Mouse (Mus musculus) neural tube, embryonic 14.5 days (tissue): ENCODE measurements around the gene Ms4a6d. TPM values are rescaled to one million over a fixed set of nuclear protein-coding genes. Genes with fewer than 3 reads are reported as not detected.
A peak's percentile ranks its signal among the peaks of the same experiment; 100 is the strongest.

Source experiments
- ATAC-seq: fragments of 200-750 bp; cut with Nextera tagmentation; 2 replicates; pipeline ENCODE4 v1.8.0; 2017; ENCODE audit warnings: low read depth, mild to moderate bottlenecking, moderate TSS enrichment, moderate library complexity
- H3K27ac ChIP-seq: fragments of 300-500 bp; sonication (generic); 2 replicates; pipeline ENCODE4 v1.5.1; 2014; ENCODE audit warnings: low read depth, mild to moderate bottlenecking, control low read depth, low read length, moderate library complexity, mixed read lengths
- H3K27me3 ChIP-seq: fragments of 300-500 bp; sonication (generic); 2 replicates; pipeline ENCODE4 v1.6.1; 2014; ENCODE audit warnings: low read length; ENCODE audit not compliant: control insufficient read depth, insufficient read depth
- H3K36me3 ChIP-seq: fragments of 300-500 bp; sonication (generic); 2 replicates; pipeline ENCODE4 v1.6.1; 2014; ENCODE audit warnings: low read length, mixed read lengths; ENCODE audit not compliant: control insufficient read depth, insufficient read depth
- H3K4me1 ChIP-seq: fragments of 300-500 bp; sonication (generic); 2 replicates; pipeline ENCODE4 v1.6.1; 2014; ENCODE audit warnings: low read length; ENCODE audit not compliant: control insufficient read depth, insufficient read depth
- H3K4me2 ChIP-seq: fragments of 300-500 bp; sonication (generic); 2 replicates; pipeline ENCODE4 v1.6.1; 2014; ENCODE audit warnings: mild to moderate bottlenecking, low read depth, low read length, control low read depth
- H3K4me3 ChIP-seq: fragments of 300-500 bp; sonication (generic); 2 replicates; pipeline ENCODE4 v1.5.1; 2014; ENCODE audit warnings: low read depth, low read length, control low read depth, mixed read lengths
- H3K9ac ChIP-seq: fragments of 300-500 bp; sonication (generic); replicated peaks from 2 replicates; pipeline ENCODE4 v1.6.1; 2014; ENCODE audit warnings: low read depth, mild to moderate bottlenecking, control low read depth, low read length, mixed read lengths
- H3K9me3 ChIP-seq: fragments of 300-500 bp; sonication (generic); 2 replicates; pipeline ENCODE4 v1.6.1; 2016; ENCODE audit warnings: low read length; ENCODE audit not compliant: control insufficient read depth
- WGBS: fragments of 180-500 bp; shearing (Covaris S2); extraction: QIAGEN DNeasy Blood & Tissue Kit; methylation state at CpG from one replicate; pipeline ENCODE4 v1.1.7; 2014; 5-methylcytosine and 5-hydroxymethylcytosine counted together
- polyA plus RNA-seq: library from polyadenylated mRNA; unstranded; fragments of >200 nt; fragmentation: Nextera tagmentation; extraction: Ambion mirVana; gene quantifications from 2 replicates; pipeline ENCODE4 v1.2.1, GENCODE M21; 2014

The Ms4a6d gene
- polyA plus RNA-seq, 1 experiment from 2014 or later = 0.90 TPM

DNA sequence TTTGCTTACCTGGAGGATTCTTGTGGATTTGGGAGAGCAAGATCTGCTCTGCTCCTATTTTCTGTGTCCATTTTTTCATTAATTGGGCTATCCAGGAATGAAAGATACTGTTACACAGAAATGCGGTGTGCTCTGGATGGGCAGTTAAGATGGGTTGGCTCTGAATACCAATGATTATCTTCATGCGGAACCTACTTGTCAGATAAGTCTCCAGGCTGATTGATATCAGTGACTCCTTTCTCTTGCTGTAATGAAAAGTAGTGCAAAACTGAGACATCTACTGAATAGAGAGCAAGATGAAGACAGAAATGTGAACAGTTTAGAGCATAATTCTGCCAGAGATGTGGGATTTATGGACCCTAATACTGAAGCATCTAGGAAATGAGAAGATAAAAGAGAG lies 18.9 kb upstream of the Ms4a6d start, which contains the start of gene Ms4a2:
Gene Ms4a2 (minus strand): TSS at position 169 of the 400 bp plus-strand sequence.
- Histone ChIP-seq H3K4me1 (no peaks in the 10 kb centered on the region), H3K9me3 (no peaks in the 10 kb centered on the region), H3K4me3 (no peak within 1 kb of the TSS), H3K4me2 (no peak within 1 kb of the TSS), H3K36me3 (no peaks in the 10 kb centered on the region), H3K9ac (no peak within 1 kb of the TSS), H3K27ac (no peak within 1 kb of the TSS), H3K27me3 (no peaks in the 10 kb centered on the region)
- no peak for ATAC-seq
- 81% methylated on average over 2 of the region's 2 CpGs for WGBS

- no peak overlapping the region for H3K27ac ChIP-seq
- no peak for ATAC-seq
- H3K9ac ChIP-seq = no peak overlapping the region
Measured at GRCm38 (mm10) chr19:11617983-11618382, 13.3 kb upstream of the Ms4a6d start.

DNA sequence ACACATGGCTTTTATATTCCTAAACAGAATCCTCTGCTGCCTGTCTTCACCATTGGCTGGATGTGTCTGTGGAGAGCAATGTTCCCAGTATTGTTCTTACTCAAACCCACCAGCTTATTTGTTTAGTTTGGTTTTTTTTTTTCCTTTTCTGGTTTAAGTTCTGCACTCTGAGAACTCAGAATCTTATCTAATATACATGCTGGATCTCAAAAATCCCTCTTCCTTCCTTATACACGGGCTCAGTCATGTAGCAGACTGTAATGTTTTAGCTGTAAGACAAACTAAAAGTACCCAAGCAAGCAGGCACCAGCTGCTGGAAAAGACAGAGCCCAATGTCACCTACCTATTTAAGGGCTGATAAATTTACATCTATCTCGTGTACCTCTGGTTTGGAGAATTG lies 10.2 kb upstream of the Ms4a6d start:
- H3K4me1 ChIP-seq = no peaks in the 10 kb centered on the region
- H3K4me3 ChIP-seq = no peak overlapping the region
- H3K36me3 ChIP-seq = no peaks in the 10 kb centered on the region
- no peaks in the 10 kb centered on the region for H3K9me3 ChIP-seq
- H3K9ac ChIP-seq = no peak overlapping the region
- WGBS = 81% methylated on average over 2 of the region's 2 CpGs
- ATAC-seq = no peak
- H3K27ac ChIP-seq = no peak overlapping the region
- H3K27me3 ChIP-seq = no peaks in the 10 kb centered on the region
- H3K4me2 ChIP-seq = no peak overlapping the region

More at GRCm38 (mm10) chr19:11617983-11618382, 13.3 kb upstream of the Ms4a6d start:
- no peak overlapping the region for H3K4me3 ChIP-seq
- H3K27me3 ChIP-seq = no peaks in the 10 kb centered on the region
- no peak overlapping the region for H3K4me2 ChIP-seq
- H3K36me3 ChIP-seq = no peaks in the 10 kb centered on the region
- H3K9me3 ChIP-seq = no peaks in the 10 kb centered on the region
- no peaks in the 10 kb centered on the region for H3K4me1 ChIP-seq

DNA sequence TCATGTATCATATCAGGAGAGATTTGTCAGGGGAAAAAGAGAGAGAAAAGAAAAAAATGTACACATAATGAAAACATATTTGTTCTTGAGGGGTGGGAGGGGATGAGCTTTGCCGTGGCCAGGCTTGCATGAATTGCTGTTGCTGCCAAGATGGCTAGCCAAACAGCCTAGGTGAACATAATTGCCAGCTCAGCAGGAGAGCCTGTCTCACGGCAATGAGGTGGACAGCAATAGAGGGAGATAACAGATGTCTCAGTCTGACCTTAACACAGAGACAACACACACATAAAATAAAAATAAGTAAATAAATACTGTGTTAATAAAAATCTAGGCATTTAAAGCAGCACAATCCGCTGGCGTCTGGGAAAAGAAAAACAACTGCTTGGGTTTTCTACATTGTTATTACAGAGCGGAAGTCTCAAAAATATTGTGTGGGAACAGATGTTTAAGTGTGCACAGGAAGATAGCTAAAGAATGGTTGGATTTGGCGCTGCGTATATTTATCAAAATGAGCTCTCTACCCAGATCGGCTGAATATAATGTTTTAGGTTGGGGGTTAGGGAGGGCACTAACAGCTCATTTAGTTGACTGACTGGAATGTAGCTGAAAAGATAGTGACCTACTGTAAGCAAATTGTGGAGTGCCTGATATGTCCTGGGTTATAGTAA lies 9.3 kb upstream of the Ms4a6d start:
- H3K4me3 ChIP-seq = no peak overlapping the region
- no peaks in the 10 kb centered on the region for H3K9me3 ChIP-seq
- no peaks in the 10 kb centered on the region for H3K4me1 ChIP-seq
- H3K36me3 ChIP-seq = no peaks in the 10 kb centered on the region
- no peaks in the 10 kb centered on the region for H3K27me3 ChIP-seq
- 71% methylated on average over 8 of the region's 8 CpGs for WGBS
- no peak overlapping the region for H3K27ac ChIP-seq
- no peak overlapping the region for H3K9ac ChIP-seq
- ATAC-seq = no peak
- no peak overlapping the region for H3K4me2 ChIP-seq

DNA sequence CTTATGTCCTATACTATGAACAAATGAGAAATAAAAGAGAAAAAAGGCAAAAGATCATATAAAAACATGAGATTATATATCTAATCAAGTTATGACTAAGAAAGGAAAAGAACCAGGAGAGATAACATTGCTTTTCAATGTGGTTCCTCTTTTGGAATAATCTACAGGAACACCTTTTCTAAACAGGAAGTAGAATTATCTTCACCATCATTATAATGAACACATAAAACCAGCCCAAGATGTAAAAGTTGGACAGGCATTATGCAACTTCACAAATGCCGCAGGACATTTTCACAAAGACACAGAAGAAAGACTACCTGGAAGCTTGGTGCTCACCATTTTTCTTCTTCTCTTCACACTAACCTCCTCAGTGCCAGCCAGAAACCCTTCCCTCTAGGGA lies 8.4 kb upstream of the Ms4a6d start:
- Histone ChIP-seq H3K9ac (no peak overlapping the region), H3K9me3 (no peaks in the 10 kb centered on the region), H3K4me3 (no peak overlapping the region), H3K27me3 (no peaks in the 10 kb centered on the region), H3K27ac (no peak overlapping the region), H3K36me3 (no peaks in the 10 kb centered on the region), H3K4me1 (no peaks in the 10 kb centered on the region), H3K4me2 (no peak overlapping the region)
- no peak for ATAC-seq
- WGBS = 100% methylated on average over 1 of the region's 1 CpGs

- no peak overlapping the region for H3K27ac ChIP-seq
- H3K4me1 ChIP-seq = no peaks in the 10 kb centered on the region
- H3K4me2 ChIP-seq = no peak overlapping the region
- WGBS = 68% methylated on average over 2 of the region's 2 CpGs
- H3K4me3 ChIP-seq = no peak overlapping the region
- no peak overlapping the region for H3K9ac ChIP-seq
- ATAC-seq = no peak
- no peaks in the 10 kb centered on the region for H3K9me3 ChIP-seq
- H3K27me3 ChIP-seq = no peaks in the 10 kb centered on the region
- H3K36me3 ChIP-seq = no peaks in the 10 kb centered on the region
Measured at GRCm38 (mm10) chr19:11612293-11612692, 7.6 kb upstream of the Ms4a6d start.

DNA sequence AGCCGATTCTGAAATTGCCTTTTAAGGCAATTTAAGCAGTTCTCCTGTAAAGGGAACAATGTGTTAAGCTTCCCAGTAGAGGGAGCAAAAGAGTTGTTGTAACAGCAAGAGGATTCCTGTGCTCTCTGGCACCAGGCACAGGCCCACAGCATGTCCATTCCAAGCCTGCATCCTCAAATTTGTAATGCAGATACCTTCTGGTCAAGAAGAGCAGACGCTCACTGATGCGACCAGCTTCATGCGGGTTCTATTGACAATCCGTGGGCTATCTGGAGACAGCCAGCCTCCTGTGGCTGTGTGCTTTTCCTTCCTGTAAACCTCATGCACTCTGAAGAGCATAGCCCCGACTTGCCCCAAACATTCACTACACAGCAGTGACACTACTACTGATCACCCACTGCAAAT lies 6.9 kb upstream of the Ms4a6d start:
- H3K4me1 ChIP-seq = no peaks in the 10 kb centered on the region
- no peak overlapping the region for H3K4me2 ChIP-seq
- peak; percentile 88 for ATAC-seq
- H3K36me3 ChIP-seq = no peaks in the 10 kb centered on the region
- WGBS = 36% methylated on average over 6 of the region's 6 CpGs
- no peak overlapping the region for H3K27ac ChIP-seq
- H3K9ac ChIP-seq = no peak overlapping the region
- H3K9me3 ChIP-seq = no peaks in the 10 kb centered on the region
- H3K27me3 ChIP-seq = no peaks in the 10 kb centered on the region
- no peak overlapping the region for H3K4me3 ChIP-seq

GRCm38 (mm10) chr19:11608172-11608571 lies 3.5 kb upstream of the Ms4a6d start:
- Histone ChIP-seq H3K4me2 (no peak overlapping the region), H3K9me3 (no peaks in the 10 kb centered on the region), H3K4me3 (no peak overlapping the region), H3K4me1 (no peaks in the 10 kb centered on the region), H3K27ac (no peak overlapping the region), H3K9ac (no peak overlapping the region), H3K27me3 (no peaks in the 10 kb centered on the region), H3K36me3 (no peaks in the 10 kb centered on the region)
- ATAC-seq = peak; percentile 57; the same call in 1 of the 2 replicates
- WGBS = 21% methylated on average over 1 of the region's 1 CpGs

GRCm38 (mm10) chr19:11602026-11602425 lies 2.6 kb downstream of the Ms4a6d start:
- no peak overlapping the region for H3K4me3 ChIP-seq
- no peaks in the 10 kb centered on the region for H3K36me3 ChIP-seq
- ATAC-seq = no peak
- no peak overlapping the region for H3K4me2 ChIP-seq
- no peak overlapping the region for H3K9ac ChIP-seq
- WGBS = 93% methylated on average over 2 of the region's 2 CpGs
- H3K27me3 ChIP-seq = no peaks in the 10 kb centered on the region
- H3K4me1 ChIP-seq = no peaks in the 10 kb centered on the region
- no peak overlapping the region for H3K27ac ChIP-seq
- H3K9me3 ChIP-seq = no peaks in the 10 kb centered on the region
